ENCODE assay signal across 13 mouse cellular contexts in the genomic region with DNA sequence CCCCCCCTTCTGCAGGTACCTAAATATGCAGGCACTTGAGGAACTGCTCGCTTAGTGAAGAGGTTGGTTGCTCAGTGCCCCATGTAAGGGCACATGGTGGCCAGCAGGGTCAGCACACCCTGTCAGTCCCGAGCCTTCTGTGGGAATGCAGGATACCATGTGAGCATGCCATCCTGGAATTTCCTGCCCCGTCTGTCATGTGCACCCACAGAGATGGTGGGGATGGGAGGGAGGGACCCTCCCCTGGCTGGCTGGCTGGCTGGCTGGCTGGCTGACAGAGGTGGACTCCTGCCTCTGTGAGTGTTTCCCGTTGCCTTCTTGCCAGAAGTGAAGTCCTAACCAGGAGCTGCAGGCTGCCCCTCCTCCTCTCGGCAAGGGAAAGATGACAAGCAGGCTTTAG. TPM values are rescaled to one million over a fixed set of nuclear protein-coding genes. Genes with fewer than 3 reads are reported as not detected.
DNase-seq lines count a peak whose midpoint lies in the region; ATAC-seq and TF ChIP-seq lines count a peak whose summit lies in the region.
"Had no signal": no experiment of that assay in that cellular context is flagged by ENCODE, and none has a peak within 500 bp of the region (broad histone marks: within the 10 kb centered on the region; RNA-seq: fewer than 3 reads in every experiment).

No protein-coding gene starts in this region.

- peaks cover 14% of the 10 kb centered on the region for H3K4me1 ChIP-seq in heart, adult 2 months (ENCODE audit: control insufficient read depth, insufficient read depth, low read length)
- H3K4me1 ChIP-seq in hindbrain, postnatal 0 days (ENCODE audit: insufficient read depth, low read length): peaks cover 28% of the 10 kb centered on the region
- H3K4me1 ChIP-seq in hindbrain, embryonic 13.5 days (replicated peaks): peaks cover 63% of the 10 kb centered on the region
- H3K4me1 ChIP-seq in lung, embryonic 16.5 days (replicated peaks; ENCODE audit: control insufficient read depth, insufficient read depth, low read length): peaks cover 35% of the 10 kb centered on the region

- H3K4me3 ChIP-seq in heart, adult 2 months: no peak overlapping the region
- no peak overlapping the region for H3K4me3 ChIP-seq in hindbrain, postnatal 0 days (ENCODE audit: low read length)
- no peak overlapping the region for H3K4me3 ChIP-seq in hindbrain, embryonic 13.5 days
- H3K4me3 ChIP-seq in lung, embryonic 16.5 days (ENCODE audit: low read length): no peak overlapping the region

- TF ChIP-seq EP300 in heart, adult 2 months (IDR thresholded peaks at IDR 0.05; ENCODE audit: insufficient read depth, low read depth, low read length): 0 out of 2 replicates have a peak, but pooled peaks have one; percentile 38

- H3K9ac ChIP-seq in heart, adult 2 months (ENCODE audit: low read depth, low read length): no peak overlapping the region
- H3K9ac ChIP-seq in hindbrain, postnatal 0 days (replicated peaks; ENCODE audit: low read length): no peak overlapping the region
- no peak overlapping the region for H3K9ac ChIP-seq in hindbrain, embryonic 13.5 days
- no peak overlapping the region for H3K9ac ChIP-seq in lung, embryonic 16.5 days (ENCODE audit: low read length)

- no peaks in the 10 kb centered on the region for H3K79me2 ChIP-seq in heart, adult 2 months (replicated peaks; ENCODE audit: control insufficient read depth, insufficient read depth, low read length)

- TF ChIP-seq CTCF in heart, adult 2 months (IDR thresholded peaks at IDR 0.05): 0 out of 2 replicates have a peak, but pooled peaks have one; percentile 2
- 0 out of 2 replicates have a peak, but pooled peaks have one; percentile 17 for TF ChIP-seq CTCF in hindbrain, postnatal 0 days (IDR thresholded peaks at IDR 0.05; ENCODE audit: low read depth)
- TF ChIP-seq CTCF in brain, embryonic 14.5 days (IDR thresholded peaks at IDR 0.05; ENCODE audit: borderline replicate concordance, extremely low read depth, insufficient read depth, insufficient read length): no peak

- no peaks in the 10 kb centered on the region for H3K27me3 ChIP-seq in heart, adult 2 months (ENCODE audit: control insufficient read depth, insufficient read depth, low read length)
- no peaks in the 10 kb centered on the region for H3K27me3 ChIP-seq in hindbrain, postnatal 0 days (ENCODE audit: insufficient read depth, low read length)
- peaks cover 26% of the 10 kb centered on the region for H3K27me3 ChIP-seq in hindbrain, embryonic 13.5 days
- H3K27me3 ChIP-seq in lung, embryonic 16.5 days (ENCODE audit: control insufficient read depth, insufficient read depth, low read depth, low read length): no peaks in the 10 kb centered on the region
- H3K27me3 ChIP-seq: Patski had no signal

- H3K4me2 ChIP-seq in hindbrain, postnatal 0 days (ENCODE audit: low read depth, low read length): no peak overlapping the region
- no peak overlapping the region for H3K4me2 ChIP-seq in hindbrain, embryonic 13.5 days
- peak overlapping the region; percentile 32 for H3K4me2 ChIP-seq in lung, embryonic 16.5 days (ENCODE audit: low read depth, low read length)

- ATAC-seq in hindbrain, postnatal 0 days: no peak
- ATAC-seq in hindbrain, embryonic 13.5 days (ENCODE audit: low FRiP score): no peak
- ATAC-seq in lung, embryonic 16.5 days (ENCODE audit: low read depth): no peak
- ATAC-seq: midbrain, embryonic 16.5 days; Patski had no signal

- H3K27ac ChIP-seq in heart, adult 2 months: no peak overlapping the region
- no peak overlapping the region for H3K27ac ChIP-seq in hindbrain, postnatal 0 days
- H3K27ac ChIP-seq in hindbrain, embryonic 13.5 days: no peak overlapping the region
- no peak overlapping the region for H3K27ac ChIP-seq in lung, embryonic 16.5 days (ENCODE audit: low read length)

- 31% methylated on average over 5 of the region's 5 CpGs for WGBS in heart, adult 2 months
- WGBS in hindbrain, postnatal 0 days: 34% methylated on average over 5 of the region's 5 CpGs
- WGBS in hindbrain, embryonic 13.5 days: 53% methylated on average over 5 of the region's 5 CpGs
- WGBS in lung, embryonic 16.5 days: 9% methylated on average over 5 of the region's 5 CpGs

- intact Hi-C loops in heart, adult 2 months (cut with DNase I): no loop called here
- intact Hi-C loops in heart, postnatal 36 days (cut with DNase I): no loop called here

- DNase-seq in heart, adult 2 months: no peak
- no peak for DNase-seq in heart, postnatal 36 days
- no peak for DNase-seq in hindbrain, postnatal 0 days (ENCODE audit: low spot score)
- DNase-seq in brain, embryonic 14.5 days (ENCODE audit: low read depth): peak; percentile 27
- DNase-seq in right cerebral cortex, postnatal 25 days: no peak
- no peak for DNase-seq in right cerebral cortex, postnatal 36 days (ENCODE audit: low spot score in 2 of 2)
- DNase-seq: adrenal gland, postnatal 36 days; gastrocnemius, postnatal 14 days had no signal

- no peak for TF ChIP-seq POLR2A in heart, adult 2 months (IDR thresholded peaks at IDR 0.05; ENCODE audit: insufficient read depth, low read depth, low read length)
- TF ChIP-seq POLR2A in brain, embryonic 14.5 days (IDR thresholded peaks at IDR 0.05; ENCODE audit: borderline replicate concordance, extremely low read depth, insufficient read depth, insufficient read length, poor library complexity, severe bottlenecking): no peak

- H3K36me3 ChIP-seq in heart, adult 2 months (ENCODE audit: control insufficient read depth, insufficient read depth, low read length): no peaks in the 10 kb centered on the region
- no peaks in the 10 kb centered on the region for H3K36me3 ChIP-seq in hindbrain, postnatal 0 days (ENCODE audit: insufficient read depth, low read length)
- H3K36me3 ChIP-seq in hindbrain, embryonic 13.5 days: no peaks in the 10 kb centered on the region; the same call in 1 of the 2 replicates
- H3K36me3 ChIP-seq in lung, embryonic 16.5 days (ENCODE audit: control insufficient read depth, insufficient read depth, low read length): no peaks in the 10 kb centered on the region

- no peaks in the 10 kb centered on the region for H3K9me3 ChIP-seq in hindbrain, postnatal 0 days (ENCODE audit: low read length)
- H3K9me3 ChIP-seq in hindbrain, embryonic 13.5 days: no peaks in the 10 kb centered on the region
- no peaks in the 10 kb centered on the region for H3K9me3 ChIP-seq in lung, embryonic 16.5 days (ENCODE audit: control insufficient read depth, low read length)

RNA-seq across cellular contexts. Expression of gene Nat9, which starts 34.9 kb away (rescaled TPM):
- 10 to 100 TPM; 18.5 to 23.6 TPM for total RNA-seq in heart, adult 2 months (2021)
- 20.2 and 31.5 TPM in 2 replicates for polyA plus RNA-seq in heart, adult 2 months (2012; rRNA removed)
- total RNA-seq in heart, postnatal 36 days (2021): 10 to 100 TPM; 19.8 to 28.0 TPM
- total RNA-seq in hindbrain, postnatal 0 days (2014; rRNA removed): 17.3 and 27.8 TPM in 2 replicates
- polyA plus RNA-seq in hindbrain, postnatal 0 days (2015; fragmentation: Nextera tagmentation; extraction: Ambion mirVana): 17.3 and 22.2 TPM in 2 replicates
- 21.5 and 22.0 TPM in 2 replicates for polyA plus RNA-seq in hindbrain, embryonic 13.5 days (2015; fragmentation: Nextera tagmentation; extraction: Ambion mirVana)
- 16.0 and 16.9 TPM in 2 replicates for polyA plus RNA-seq in brain, embryonic 14.5 days (2012; rRNA removed)
- 26.0 and 29.8 TPM in 2 replicates for polyA plus RNA-seq in lung, embryonic 16.5 days (2015; fragmentation: Nextera tagmentation; extraction: Ambion mirVana)

RNA-seq across cellular contexts. Expression of gene Tmem104, which starts 35.3 kb away (rescaled TPM):
- total RNA-seq in heart, adult 2 months (2021): 10 to 100 TPM in 1 of 2 experiments, 1 to 10 TPM in 1; 8.8 to 11.6 TPM
- 8.6 and 9.9 TPM in 2 replicates for polyA plus RNA-seq in heart, adult 2 months (2012; rRNA removed)
- 10 to 100 TPM; 10.4 to 12.5 TPM for total RNA-seq in heart, postnatal 36 days (2021)
- 6.4 and 11.1 TPM in 2 replicates for total RNA-seq in hindbrain, postnatal 0 days (2014; rRNA removed)
- polyA plus RNA-seq in hindbrain, postnatal 0 days (2015; fragmentation: Nextera tagmentation; extraction: Ambion mirVana): 10.1 and 13.5 TPM in 2 replicates
- polyA plus RNA-seq in hindbrain, embryonic 13.5 days (2015; fragmentation: Nextera tagmentation; extraction: Ambion mirVana): 11.2 and 12.1 TPM in 2 replicates
- polyA plus RNA-seq in brain, embryonic 14.5 days (2012; rRNA removed): 7.1 and 10.7 TPM in 2 replicates
- 8.6 and 9.1 TPM in 2 replicates for polyA plus RNA-seq in lung, embryonic 16.5 days (2015; fragmentation: Nextera tagmentation; extraction: Ambion mirVana)

RNA-seq across cellular contexts. Expression of gene Grin2c, which starts 44.5 kb away (rescaled TPM):
- total RNA-seq in heart, adult 2 months (2021): under 1 TPM; 0.25 to 0.26 TPM
- 1.6 and 2.0 TPM in 2 replicates for polyA plus RNA-seq in heart, adult 2 months (2012; rRNA removed)
- total RNA-seq in heart, postnatal 36 days (2021): under 1 TPM; 0.11 to 0.25 TPM
- 6.9 and 7.1 TPM in 2 replicates for total RNA-seq in hindbrain, postnatal 0 days (2014; rRNA removed)
- 1.0 and 1.1 TPM in 2 replicates for polyA plus RNA-seq in hindbrain, postnatal 0 days (2015; fragmentation: Nextera tagmentation; extraction: Ambion mirVana)
- polyA plus RNA-seq in hindbrain, embryonic 13.5 days (2015; fragmentation: Nextera tagmentation; extraction: Ambion mirVana): 0.22 TPM in 2 replicates
- polyA plus RNA-seq in brain, embryonic 14.5 days (2012; rRNA removed): 0.89 and 1.2 TPM in 2 replicates
- 0.06 TPM in 1 of 2 replicates, not detected in the other for polyA plus RNA-seq in lung, embryonic 16.5 days (2015; fragmentation: Nextera tagmentation; extraction: Ambion mirVana)
- total RNA-seq: gastrocnemius, postnatal 14 days had no signal
- polyA plus RNA-seq: kidney, embryonic 14.5 days; Patski had no signal

RNA-seq across cellular contexts. Expression of gene Fdxr, which starts 54.3 kb away (rescaled TPM):
- total RNA-seq in heart, adult 2 months (2021): 1 to 10 TPM; 7.1 to 8.8 TPM
- polyA plus RNA-seq in heart, adult 2 months (2012; rRNA removed): 8.4 and 8.7 TPM in 2 replicates
- 1 to 10 TPM; 9.5 to 9.7 TPM for total RNA-seq in heart, postnatal 36 days (2021)
- total RNA-seq in hindbrain, postnatal 0 days (2014; rRNA removed): 20.0 and 22.6 TPM in 2 replicates
- polyA plus RNA-seq in hindbrain, postnatal 0 days (2015; fragmentation: Nextera tagmentation; extraction: Ambion mirVana): 15.0 and 16.4 TPM in 2 replicates
- polyA plus RNA-seq in hindbrain, embryonic 13.5 days (2015; fragmentation: Nextera tagmentation; extraction: Ambion mirVana): 18.1 and 20.8 TPM in 2 replicates
- polyA plus RNA-seq in brain, embryonic 14.5 days (2012; rRNA removed): 26.1 and 32.4 TPM in 2 replicates
- polyA plus RNA-seq in lung, embryonic 16.5 days (2015; fragmentation: Nextera tagmentation; extraction: Ambion mirVana): 14.1 and 14.2 TPM in 2 replicates

RNA-seq across cellular contexts. Expression of gene Slc9a3r1, which starts 59.4 kb away (rescaled TPM):
- 10 to 100 TPM in 1 of 2 experiments, 1 to 10 TPM in 1; 8.1 to 10.1 TPM for total RNA-seq in heart, adult 2 months (2021)
- polyA plus RNA-seq in heart, adult 2 months (2012; rRNA removed): 8.9 and 9.7 TPM in 2 replicates
- total RNA-seq in heart, postnatal 36 days (2021): 10 to 100 TPM in 1 of 2 experiments, 1 to 10 TPM in 1; 9.9 to 10.5 TPM
- 72.6 and 76.9 TPM in 2 replicates for total RNA-seq in hindbrain, postnatal 0 days (2014; rRNA removed)
- polyA plus RNA-seq in hindbrain, postnatal 0 days (2015; fragmentation: Nextera tagmentation; extraction: Ambion mirVana): 91.8 and 98.2 TPM in 2 replicates
- 42.2 and 55.2 TPM in 2 replicates for polyA plus RNA-seq in hindbrain, embryonic 13.5 days (2015; fragmentation: Nextera tagmentation; extraction: Ambion mirVana)
- polyA plus RNA-seq in brain, embryonic 14.5 days (2012; rRNA removed): 31.6 and 40.5 TPM in 2 replicates
- 63.2 and 68.7 TPM in 2 replicates for polyA plus RNA-seq in lung, embryonic 16.5 days (2015; fragmentation: Nextera tagmentation; extraction: Ambion mirVana)
